Mouse (Mus musculus): Measurements from ENCODE around the gene Skor1. TPM values are rescaled to one million over a fixed set of nuclear protein-coding genes. Genes with fewer than 3 reads are reported as not detected.

Skor1 gene
- polyA plus RNA-seq, 1 experiment from 2014 or later: 1.6 TPM

GRCm38 (mm10) chr9:63138481-63138967 is 10.2 kb downstream of the Skor1 start:
- 1% methylated on average over 31 of the region's 31 CpGs for WGBS
- H3K27ac ChIP-seq: no peak overlapping the region
- no peaks in the 10 kb centered on the region for H3K9me3 ChIP-seq
- peaks cover 94% of the 10 kb centered on the region for H3K27me3 ChIP-seq (replicated peaks)
- H3K4me3 ChIP-seq: peak overlapping the region; percentile 23
- no peak overlapping the region for H3K9ac ChIP-seq
- H3K36me3 ChIP-seq (replicated peaks): no peaks in the 10 kb centered on the region
- peaks cover 67% of the 10 kb centered on the region for H3K4me1 ChIP-seq
- no peak for ATAC-seq (replicated peaks)
- H3K4me2 ChIP-seq: peak overlapping the region; percentile 40

- ATAC-seq (replicated peaks): no peak
- H3K27ac ChIP-seq: no peak overlapping the region
- WGBS: under 1% methylated on average over 6 of the region's 6 CpGs
- H3K36me3 ChIP-seq (replicated peaks): no peaks in the 10 kb centered on the region
- H3K4me3 ChIP-seq: no peak overlapping the region
- no peak overlapping the region for H3K4me2 ChIP-seq
- H3K9me3 ChIP-seq: no peaks in the 10 kb centered on the region
- no peak overlapping the region for H3K9ac ChIP-seq
- H3K27me3 ChIP-seq (replicated peaks): peaks cover 85% of the 10 kb centered on the region
- peaks cover 63% of the 10 kb centered on the region for H3K4me1 ChIP-seq
These were observed 11.2 kb downstream of the Skor1 start for GRCm38 (mm10) chr9:63137615-63137915.

DNA sequence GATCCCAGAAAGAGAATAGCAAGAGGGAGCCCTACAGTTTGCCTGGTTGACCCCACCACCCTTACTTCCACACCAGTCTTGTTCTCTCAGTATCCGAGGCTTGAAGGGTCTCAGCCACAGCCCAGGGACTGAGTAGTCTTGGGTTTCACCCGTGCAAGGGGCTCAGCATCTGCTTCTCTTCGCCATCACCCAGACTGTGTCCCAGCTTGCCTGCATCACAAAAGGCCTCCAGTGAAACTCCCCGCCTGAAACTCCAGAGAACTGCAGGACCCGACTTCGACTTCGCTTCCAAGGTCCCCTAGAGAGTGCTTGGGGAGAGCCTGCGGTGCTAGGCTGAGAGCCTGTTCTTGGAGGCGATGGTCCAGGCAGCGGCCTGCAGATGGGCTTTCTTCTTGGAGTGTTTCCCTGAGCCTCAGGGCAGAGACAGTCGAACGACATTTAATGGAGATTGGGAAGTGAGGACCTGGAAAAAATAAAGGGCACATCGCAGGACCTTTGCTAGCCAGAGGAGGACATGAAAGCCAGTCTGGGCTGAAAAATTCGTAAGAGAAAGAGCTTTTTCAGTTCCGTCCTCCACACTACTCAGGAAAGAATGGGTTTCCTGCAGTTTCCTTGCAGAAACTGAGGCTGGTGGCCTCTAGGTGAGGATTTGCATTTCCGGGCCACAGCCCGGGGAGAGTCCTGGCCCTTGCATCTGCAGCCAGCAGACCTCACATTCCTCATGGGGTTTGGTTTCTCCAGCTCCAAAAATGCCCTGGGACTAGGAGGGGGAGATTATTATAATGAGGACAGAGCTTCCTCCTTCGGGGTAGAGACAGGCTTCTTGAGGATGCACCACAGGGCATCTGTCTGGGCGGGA is 11.8 kb downstream of the Skor1 start:
- WGBS: 3% methylated on average over 19 of the region's 19 CpGs
- Histone ChIP-seq H3K27ac (no peak overlapping the region), H3K27me3 (replicated peaks) (peaks cover 79% of the 10 kb centered on the region), H3K4me2 (no peak overlapping the region), H3K4me3 (no peak overlapping the region), H3K9ac (no peak overlapping the region), H3K36me3 (replicated peaks) (no peaks in the 10 kb centered on the region), H3K4me1 (peaks cover 59% of the 10 kb centered on the region), H3K9me3 (no peaks in the 10 kb centered on the region)
- ATAC-seq (replicated peaks): no peak

DNA sequence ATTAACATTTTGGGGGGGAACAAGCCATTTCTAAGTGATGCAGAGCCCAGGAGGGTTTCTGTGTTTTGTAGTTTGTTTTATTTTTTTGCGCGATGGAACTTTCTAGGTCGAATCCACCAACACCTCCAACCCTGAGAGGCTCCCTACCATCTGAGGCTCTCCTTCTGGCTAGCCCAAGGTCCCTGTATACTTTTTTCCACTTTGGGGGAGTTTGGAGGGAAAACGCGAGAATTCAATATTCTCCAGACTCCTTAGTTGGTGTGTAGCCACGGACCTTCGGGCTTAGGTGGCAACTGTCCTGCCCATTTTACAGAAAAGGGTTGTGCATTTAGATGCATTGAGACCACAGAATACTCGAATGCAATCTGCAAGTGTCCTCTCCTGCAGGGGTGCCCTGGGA is 12.5 kb downstream of the Skor1 start:
- no peak for ATAC-seq (replicated peaks)
- H3K27me3 ChIP-seq (replicated peaks): peaks cover 72% of the 10 kb centered on the region
- H3K4me3 ChIP-seq: no peak overlapping the region
- no peak overlapping the region for H3K9ac ChIP-seq
- H3K4me2 ChIP-seq: no peak overlapping the region
- no peaks in the 10 kb centered on the region for H3K36me3 ChIP-seq (replicated peaks)
- peaks cover 66% of the 10 kb centered on the region for H3K4me1 ChIP-seq
- no peaks in the 10 kb centered on the region for H3K9me3 ChIP-seq
- WGBS: 4% methylated on average over 8 of the region's 8 CpGs
- H3K27ac ChIP-seq: no peak overlapping the region

DNA sequence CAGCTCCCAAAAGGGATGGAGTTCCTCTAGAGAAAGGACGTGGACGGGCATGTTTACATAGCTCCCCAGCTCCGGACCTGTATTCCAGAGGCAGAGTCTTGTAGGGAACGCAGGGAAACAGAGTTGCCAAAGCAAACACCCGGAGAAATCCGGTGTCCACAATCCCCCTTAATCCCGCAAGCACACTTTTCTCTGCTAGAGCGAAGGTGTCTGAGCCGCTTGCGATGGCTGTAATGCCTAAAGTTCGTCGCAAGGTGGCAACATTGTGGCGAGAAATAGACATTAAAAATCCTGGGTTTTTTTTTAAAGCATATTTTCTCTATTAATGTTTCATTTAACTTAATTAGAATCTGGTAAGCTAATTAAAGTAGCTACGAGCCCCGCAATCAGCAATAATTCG is 13.0 kb downstream of the Skor1 start:
- H3K9ac ChIP-seq: no peak overlapping the region; the same call in 1 of the 2 replicates
- no peak overlapping the region for H3K27ac ChIP-seq
- H3K27me3 ChIP-seq (replicated peaks): peaks cover 68% of the 10 kb centered on the region
- no peaks in the 10 kb centered on the region for H3K9me3 ChIP-seq
- ATAC-seq (replicated peaks): no peak
- H3K4me3 ChIP-seq: peak overlapping the region; percentile 30
- peak overlapping the region; percentile 52 for H3K4me2 ChIP-seq
- H3K36me3 ChIP-seq (replicated peaks): no peaks in the 10 kb centered on the region
- under 1% methylated on average over 16 of the region's 16 CpGs for WGBS
- H3K4me1 ChIP-seq: peaks cover 70% of the 10 kb centered on the region

DNA sequence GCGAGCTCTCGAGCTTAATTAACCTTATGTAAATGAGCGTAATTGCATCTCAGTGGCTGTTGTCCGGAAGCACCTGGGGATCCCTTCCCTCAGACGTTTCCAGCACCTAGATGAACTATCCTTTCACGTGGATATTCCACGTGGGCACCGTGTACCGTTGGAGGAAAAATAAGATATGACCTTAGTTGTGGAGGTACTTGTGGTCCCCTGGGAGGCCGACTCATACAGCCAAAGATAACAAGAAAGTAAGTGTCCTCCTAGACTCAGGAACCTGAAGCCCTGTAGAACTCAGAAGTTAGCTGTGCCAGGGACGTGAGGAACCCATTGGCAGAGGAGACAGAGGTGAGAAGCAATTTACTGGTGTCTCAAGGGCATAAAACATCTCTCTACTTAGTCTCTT is 13.4 kb downstream of the Skor1 start:
- Histone ChIP-seq H3K27me3 (replicated peaks) (peaks cover 64% of the 10 kb centered on the region), H3K9me3 (no peaks in the 10 kb centered on the region), H3K27ac (no peak overlapping the region), H3K36me3 (replicated peaks) (no peaks in the 10 kb centered on the region), H3K4me1 (peaks cover 70% of the 10 kb centered on the region), H3K9ac (no peak overlapping the region; the same call in 1 of the 2 replicates), H3K4me3 (peak overlapping the region; percentile 30), H3K4me2 (peak overlapping the region; percentile 52)
- WGBS: 4% methylated on average over 11 of the region's 11 CpGs
- no peak for ATAC-seq (replicated peaks)

DNA sequence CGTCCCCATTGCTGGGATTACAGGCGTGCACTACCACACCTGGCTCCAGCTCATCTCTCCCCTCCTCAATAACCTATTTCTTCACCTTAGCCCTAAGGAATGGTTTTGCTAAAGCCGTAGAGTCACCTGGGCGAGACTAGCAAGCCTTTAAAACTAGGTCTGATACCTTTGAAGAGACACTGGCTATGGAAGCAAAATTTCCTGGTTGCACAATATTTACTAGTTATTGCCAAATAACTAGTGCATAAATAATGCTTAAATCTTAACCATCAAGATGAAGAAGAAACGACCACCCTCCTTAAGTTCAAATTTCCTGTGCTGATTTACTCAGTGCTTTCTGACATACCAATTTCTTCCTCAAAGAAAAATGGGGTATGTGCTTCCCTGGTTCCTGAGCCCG is 15.1 kb downstream of the Skor1 start:
- peak; percentile 28 for ATAC-seq (replicated peaks)
- Histone ChIP-seq H3K4me2 (peak overlapping the region; percentile 80), H3K9me3 (no peaks in the 10 kb centered on the region), H3K36me3 (replicated peaks) (no peaks in the 10 kb centered on the region), H3K4me3 (peak overlapping the region; percentile 84), H3K9ac (peak overlapping the region; percentile 26), H3K27me3 (replicated peaks) (peaks cover 47% of the 10 kb centered on the region), H3K4me1 (peaks cover 60% of the 10 kb centered on the region), H3K27ac (no peak overlapping the region)
- WGBS: 15% methylated on average over 6 of the region's 6 CpGs

DNA sequence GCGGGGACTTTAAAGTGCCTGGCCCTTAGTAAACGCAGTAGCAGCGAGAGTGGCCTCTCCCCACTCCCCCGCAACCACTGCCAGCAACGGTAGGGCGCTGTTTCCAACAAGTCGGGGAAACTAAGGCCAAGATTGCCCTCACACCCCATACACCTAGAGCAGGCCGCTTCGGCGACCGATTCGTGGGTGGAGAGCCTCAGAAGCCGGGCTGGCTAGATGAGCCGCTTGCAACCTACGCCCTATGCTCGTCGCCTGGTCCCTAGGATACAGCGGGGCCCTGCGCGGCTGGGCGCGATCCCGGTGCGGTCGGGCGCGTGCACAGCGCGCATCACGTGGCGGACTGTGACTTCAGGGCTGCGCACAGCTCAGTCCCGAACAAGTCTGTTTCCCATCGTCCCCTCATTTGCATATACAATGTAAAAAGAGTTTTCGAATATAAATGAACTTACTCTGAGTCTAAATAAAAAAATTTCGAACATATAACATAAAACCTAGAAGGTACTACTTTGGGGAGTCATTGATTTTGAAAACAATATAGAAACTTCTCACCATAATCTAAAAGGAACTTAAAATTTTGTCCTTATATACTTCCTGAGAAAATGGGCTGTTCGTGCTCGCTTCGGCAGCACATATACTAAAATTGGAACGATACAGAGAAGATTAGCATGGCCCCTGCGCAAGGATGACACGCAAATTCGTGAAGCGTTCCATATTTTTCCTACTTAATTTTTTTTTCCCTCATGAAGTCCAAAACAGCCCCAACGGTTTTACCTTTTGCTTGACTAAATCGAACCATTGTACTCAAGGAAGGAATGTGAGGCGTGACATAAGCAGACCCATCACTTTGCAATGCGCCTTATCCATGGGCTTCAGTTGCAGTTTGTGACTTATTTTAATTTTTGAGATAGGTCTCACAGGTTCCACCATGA is 15.8 kb downstream of the Skor1 start:
- H3K9ac ChIP-seq: peak overlapping the region; percentile 68
- peaks cover 40% of the 10 kb centered on the region for H3K27me3 ChIP-seq (replicated peaks)
- peak overlapping the region; percentile 80 for H3K4me2 ChIP-seq
- H3K9me3 ChIP-seq: no peaks in the 10 kb centered on the region
- H3K4me1 ChIP-seq: peaks cover 55% of the 10 kb centered on the region
- peak; percentile 98 for ATAC-seq (replicated peaks)
- H3K4me3 ChIP-seq: peak overlapping the region; percentile 84
- under 1% methylated on average over 48 of the region's 48 CpGs for WGBS
- no peaks in the 10 kb centered on the region for H3K36me3 ChIP-seq (replicated peaks)
- H3K27ac ChIP-seq: peak overlapping the region; percentile 85

- Histone ChIP-seq H3K27ac (peak overlapping the region; percentile 85), H3K9ac (peak overlapping the region; percentile 68), H3K4me2 (peak overlapping the region; percentile 80), H3K9me3 (no peaks in the 10 kb centered on the region), H3K27me3 (replicated peaks) (peaks cover 32% of the 10 kb centered on the region), H3K36me3 (replicated peaks) (no peaks in the 10 kb centered on the region), H3K4me1 (peaks cover 47% of the 10 kb centered on the region), H3K4me3 (peak overlapping the region; percentile 84)
- WGBS: under 1% methylated on average over 28 of the region's 28 CpGs
- ATAC-seq (replicated peaks): peak; percentile 51
These were observed 16.7 kb downstream of the Skor1 start for GRCm38 (mm10) chr9:63131957-63132602.

GRCm38 (mm10) chr9:63129641-63130041 is 19.1 kb downstream of the Skor1 start:
- Histone ChIP-seq H3K4me3 (no peak overlapping the region), H3K9me3 (no peaks in the 10 kb centered on the region), H3K36me3 (replicated peaks) (no peaks in the 10 kb centered on the region), H3K4me1 (peaks cover 27% of the 10 kb centered on the region), H3K9ac (no peak overlapping the region), H3K4me2 (no peak overlapping the region), H3K27ac (no peak overlapping the region), H3K27me3 (replicated peaks) (peaks cover 10% of the 10 kb centered on the region)
- 86% methylated on average over 8 of the region's 8 CpGs for WGBS
- ATAC-seq (replicated peaks): no peak

DNA sequence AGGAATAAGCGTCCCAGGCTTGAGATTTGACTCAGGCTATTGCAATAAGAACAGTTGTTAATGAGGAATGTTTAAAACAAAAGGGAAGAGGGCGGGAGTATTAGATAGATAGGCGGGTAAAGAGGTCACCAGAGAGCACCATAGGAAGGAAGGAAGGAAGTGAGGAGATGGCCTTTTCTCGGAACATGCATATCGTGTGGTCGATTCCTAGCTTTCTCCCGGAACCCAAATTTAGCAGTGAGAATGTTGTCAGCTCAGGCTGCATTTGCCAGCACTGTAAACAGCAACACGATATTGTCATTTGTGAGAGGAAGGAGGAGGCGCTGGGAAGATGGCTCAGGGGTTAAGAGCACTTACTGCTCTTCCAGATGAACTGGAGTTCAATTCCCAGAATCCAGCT is 24.2 kb downstream of the Skor1 start:
- H3K9me3 ChIP-seq: no peaks in the 10 kb centered on the region
- WGBS: 57% methylated on average over 9 of the region's 9 CpGs
- peaks cover 5% of the 10 kb centered on the region for H3K4me1 ChIP-seq
- H3K9ac ChIP-seq: no peak overlapping the region
- no peaks in the 10 kb centered on the region for H3K36me3 ChIP-seq (replicated peaks)
- no peak overlapping the region for H3K27ac ChIP-seq
- ATAC-seq (replicated peaks): no peak
- H3K4me2 ChIP-seq: no peak overlapping the region
- no peaks in the 10 kb centered on the region; the same call in 1 of the 2 replicates for H3K27me3 ChIP-seq (replicated peaks)
- no peak overlapping the region for H3K4me3 ChIP-seq
